Mouse (Mus musculus): ENCODE results near the gene Mrto4. TPM values are rescaled to one million over a fixed set of nuclear protein-coding genes. Genes with fewer than 3 reads are reported as not detected.
"Not testable (repeated sequence)": the region's sequence is repeated elsewhere in the genome, so short reads cannot be mapped to it uniquely, and the experiment has no call there.

Mrto4 gene
- 10 to 100 TPM; 24.7 to 32.0 (median 29.1) TPM for total RNA-seq (2022)

DNA sequence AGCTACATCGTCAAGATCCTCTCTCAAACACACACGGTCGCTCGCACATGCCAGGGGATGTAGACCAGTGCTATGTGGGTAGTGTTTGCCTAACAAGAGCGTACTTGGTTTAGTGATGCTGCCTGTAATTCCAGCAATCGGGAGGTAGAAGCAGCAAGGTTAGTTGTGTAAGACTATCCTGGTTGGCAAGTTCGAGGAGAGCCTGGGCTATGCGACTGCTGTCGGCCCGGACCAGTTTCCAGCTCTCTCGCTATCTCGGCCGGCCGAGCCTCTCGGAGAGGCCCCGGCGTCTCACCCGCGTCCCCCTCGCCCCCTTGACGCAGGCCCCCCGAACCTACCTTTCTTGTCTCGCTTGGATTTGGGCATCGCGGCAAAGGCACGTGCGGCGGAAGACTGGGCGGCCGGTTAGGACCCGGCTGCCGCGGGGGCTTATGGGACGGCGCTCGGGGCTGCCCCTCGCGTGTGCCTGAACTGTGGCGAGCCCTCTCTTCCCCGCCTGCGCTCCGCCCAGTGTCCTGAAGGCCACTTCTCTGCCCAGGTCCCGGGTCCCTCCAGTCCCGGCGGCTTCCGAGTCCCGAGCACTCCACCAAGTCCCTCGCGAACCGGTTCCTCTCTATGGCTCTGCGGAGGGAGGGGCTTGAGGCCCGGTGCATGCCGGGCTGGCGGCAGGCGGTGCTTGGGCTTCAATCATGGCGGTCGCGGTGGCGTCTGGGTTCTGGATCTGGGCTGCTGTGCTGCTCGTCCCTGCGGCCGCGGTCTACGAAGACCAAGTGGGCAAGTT, at the start of gene Mrto4, which contains the start of the genes Emc1 and Ubr4:
TSS of gene Mrto4 (minus strand) at position 646 of the 781 bp plus-strand sequence.
TSS of gene Emc1 (plus strand) at position 657 of the 781 bp plus-strand sequence.
TSS of gene Ubr4 (plus strand) at position 679 of the 781 bp plus-strand sequence.
- DNase-seq (ENCODE audit: low spot score) = peak; percentile 82

DNA sequence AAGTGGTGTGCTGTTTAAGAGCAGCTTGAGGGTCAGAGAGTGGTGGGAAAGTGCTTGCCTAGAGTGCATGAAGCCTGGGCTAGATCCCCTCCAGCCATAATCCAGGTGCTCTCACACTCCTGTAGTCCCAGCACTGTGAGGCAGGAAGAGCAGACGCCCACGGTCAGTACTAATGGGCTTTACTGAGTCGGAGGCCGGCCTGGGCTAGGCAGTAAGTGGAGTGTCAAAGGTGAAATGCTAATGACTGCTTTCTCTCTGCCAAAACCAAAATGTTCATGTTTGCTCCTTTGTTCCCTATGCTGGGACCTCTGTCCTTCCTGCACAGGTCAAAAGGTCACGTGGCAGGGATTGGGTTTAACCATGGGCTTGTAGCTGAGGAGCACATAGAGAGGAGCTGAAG, 48.1 kb upstream of the Mrto4 start:
- no peak for DNase-seq (ENCODE audit: low spot score)

DNA sequence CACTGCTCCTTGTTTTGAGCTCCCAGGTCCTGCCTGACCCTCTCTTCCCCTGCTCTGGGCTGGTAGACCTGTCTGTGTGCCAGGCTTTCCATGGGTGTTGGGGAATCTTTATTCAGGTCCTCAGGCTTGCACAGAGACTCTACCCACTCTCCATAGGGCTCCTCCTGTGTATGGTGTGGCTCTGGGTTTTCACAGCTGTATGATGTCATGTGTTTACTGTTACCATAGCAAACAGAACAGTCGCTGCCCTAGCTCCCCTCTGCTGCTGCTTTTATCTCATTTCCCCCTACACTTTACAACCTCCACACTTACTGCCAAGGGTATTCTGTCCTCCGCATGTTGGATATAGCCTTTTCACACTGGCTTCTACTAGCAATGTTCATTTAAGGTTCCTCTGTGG, 43.1 kb upstream of the Mrto4 start:
- no peak for DNase-seq (ENCODE audit: low spot score)

DNA sequence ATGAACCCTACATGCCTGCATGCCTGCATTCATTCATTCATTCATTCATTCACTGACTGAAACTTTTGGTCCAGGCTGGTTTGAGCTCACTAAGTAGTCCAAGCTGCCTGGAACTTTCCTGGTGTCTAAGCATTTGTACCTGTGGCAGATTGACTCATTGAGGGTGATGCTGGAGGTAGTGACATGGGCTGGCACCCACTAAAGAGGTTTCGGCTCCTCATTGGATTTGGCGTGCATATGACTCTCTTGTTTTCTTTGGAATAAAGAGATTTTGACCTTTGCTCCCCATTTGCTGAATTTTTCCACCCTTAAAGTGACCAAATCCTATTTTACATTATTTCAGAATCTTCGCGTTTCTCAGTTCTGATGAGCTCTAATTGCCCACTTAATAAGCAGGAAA, 37.2 kb upstream of the Mrto4 start:
- no peak for DNase-seq (ENCODE audit: low spot score)

DNA sequence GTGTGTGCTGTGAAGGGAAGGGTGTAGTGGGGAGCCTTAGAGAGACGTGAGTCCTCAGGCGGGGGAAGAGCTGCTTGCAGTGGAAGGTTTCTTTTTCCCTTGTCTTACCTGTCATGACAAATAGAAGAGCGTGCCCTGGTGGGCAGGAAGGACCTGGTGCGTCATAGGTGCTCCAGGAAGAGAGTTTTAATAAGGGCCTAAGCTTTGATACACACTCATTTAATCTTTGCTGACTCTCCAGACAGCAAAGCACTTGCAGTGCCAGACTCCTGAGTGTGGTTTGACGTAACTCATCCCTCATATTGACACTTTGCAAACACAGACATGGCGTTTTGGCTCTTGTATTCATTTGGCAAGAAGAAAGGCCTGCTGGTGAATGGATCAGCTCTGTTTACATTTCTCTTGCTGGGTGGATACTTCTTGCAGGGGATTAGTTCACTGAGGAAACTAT, 34.5 kb upstream of the Mrto4 start:
- DNase-seq (ENCODE audit: low spot score) = peak; percentile 33

DNA sequence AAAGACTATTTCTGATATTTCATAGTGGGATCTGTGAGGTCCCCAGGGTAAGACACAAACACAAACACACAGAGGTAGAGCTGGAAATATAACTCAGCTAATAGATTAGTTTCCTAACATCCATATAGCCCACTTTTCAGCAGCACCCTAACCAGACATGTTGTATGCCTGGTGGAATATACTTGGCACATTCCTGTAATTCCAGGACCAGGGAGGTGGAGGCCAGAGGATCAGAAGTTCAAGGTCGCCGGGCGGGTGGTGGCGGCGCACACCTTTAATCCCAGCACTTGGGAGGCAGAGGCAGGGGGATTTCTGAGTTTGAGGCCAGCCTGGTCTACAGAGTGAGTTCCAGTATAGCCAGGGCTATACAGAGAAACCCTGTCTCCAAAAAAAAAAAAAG, 33.5 kb upstream of the Mrto4 start:
- DNase-seq (ENCODE audit: low spot score) = not testable (repeated sequence)

DNA sequence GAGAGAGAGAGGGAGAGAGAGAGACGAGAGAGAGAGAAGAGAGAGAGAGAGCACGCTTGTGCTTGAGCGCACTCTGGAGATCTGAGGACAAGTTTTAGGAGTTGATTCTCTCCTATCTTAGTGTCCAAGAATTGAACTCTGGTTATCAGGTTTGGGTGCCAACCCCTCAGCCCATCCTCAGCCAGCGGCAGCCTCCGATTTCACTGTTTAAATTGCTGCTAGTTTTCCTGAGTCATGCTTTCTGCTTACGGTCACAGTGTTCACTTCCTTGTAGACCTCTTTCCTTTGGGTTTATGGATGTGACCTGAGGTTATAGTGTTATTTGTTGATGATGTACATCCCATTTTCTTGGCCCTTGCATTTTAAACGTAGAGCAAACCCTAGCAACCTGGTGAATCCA, 29.9 kb upstream of the Mrto4 start:
- DNase-seq (ENCODE audit: low spot score) = no peak

DNA sequence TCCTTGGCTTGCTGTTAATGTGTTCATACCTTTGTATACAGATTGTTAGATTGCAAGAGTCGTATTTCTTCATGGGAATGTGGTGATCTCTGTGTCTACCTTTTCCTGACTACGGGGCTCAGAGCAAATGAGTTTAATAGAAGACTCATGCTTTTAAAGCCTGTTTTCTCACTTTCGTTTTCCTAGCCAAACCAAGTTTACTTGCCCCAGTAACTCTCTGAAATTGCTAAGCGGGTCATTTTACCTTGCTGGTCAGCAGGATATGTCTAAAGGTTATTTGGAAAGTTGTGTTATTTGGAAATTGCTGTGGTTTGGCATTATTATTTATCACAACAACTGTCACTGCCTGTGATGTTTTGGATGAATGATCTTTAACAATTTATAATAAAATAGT, 29.1 kb upstream of the Mrto4 start:
- DNase-seq (ENCODE audit: low spot score) = no peak

DNA sequence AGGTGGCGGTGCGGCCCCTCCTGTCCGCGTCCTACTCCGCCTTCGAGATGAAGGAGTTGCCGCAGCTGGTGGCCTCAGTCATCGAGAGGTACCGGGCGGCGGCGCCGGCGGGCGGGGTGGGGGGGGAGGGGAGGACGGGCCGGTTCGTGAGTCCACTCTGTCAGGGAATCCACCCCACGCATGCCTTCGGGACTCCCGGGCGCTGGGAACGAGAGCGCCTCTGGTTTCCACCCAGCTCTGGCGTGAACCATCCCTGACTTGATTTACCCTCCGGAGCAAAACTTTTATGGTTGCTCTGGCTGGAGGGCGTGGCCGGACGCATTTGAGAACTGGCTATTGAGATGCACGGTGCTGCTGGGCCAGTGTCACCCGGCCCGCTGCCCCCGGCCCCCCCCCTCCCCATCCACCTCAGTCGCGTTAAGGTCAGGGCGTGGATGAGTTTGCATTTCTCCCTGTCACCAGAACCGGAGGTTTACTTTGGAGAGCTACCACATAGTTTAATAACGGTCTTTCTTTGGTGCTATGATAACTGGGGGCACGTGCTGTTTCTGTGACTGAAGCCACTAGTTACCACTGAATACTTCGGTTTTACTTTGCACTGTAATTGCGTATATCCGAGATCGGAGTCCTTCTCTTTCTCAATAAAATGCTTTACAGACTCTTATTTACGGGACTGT, 28.5 kb upstream of the Mrto4 start:
- DNase-seq (ENCODE audit: low spot score) = no peak

DNA sequence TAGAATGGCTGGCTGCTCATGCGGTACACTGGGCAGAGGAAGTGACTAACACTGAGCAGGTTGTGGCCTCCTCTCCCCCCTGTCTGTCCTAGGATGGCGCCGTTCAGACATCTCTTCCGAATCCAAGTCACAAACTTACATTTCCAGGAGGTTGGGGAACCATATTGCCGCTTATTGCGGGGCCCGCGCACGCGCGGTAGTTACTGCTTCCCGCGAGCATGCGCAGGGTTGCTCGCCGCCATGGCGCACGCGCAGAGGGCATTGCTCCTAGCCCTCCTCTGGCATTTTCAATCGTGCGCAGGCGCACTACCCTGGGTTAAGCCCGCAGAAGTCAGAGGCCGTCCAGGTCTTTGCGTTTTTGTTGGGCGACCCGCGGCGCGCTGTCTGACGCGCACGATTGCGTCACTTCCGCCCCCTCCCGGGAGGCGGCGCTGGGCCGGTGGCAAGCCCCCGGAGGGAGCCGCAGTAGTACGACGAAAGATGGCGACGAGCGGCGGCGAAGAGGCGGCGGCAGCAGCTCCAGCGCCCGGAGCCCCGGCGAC, 27.9 kb upstream of the Mrto4 start:
- DNase-seq (ENCODE audit: low spot score) = peak; percentile 100

DNA sequence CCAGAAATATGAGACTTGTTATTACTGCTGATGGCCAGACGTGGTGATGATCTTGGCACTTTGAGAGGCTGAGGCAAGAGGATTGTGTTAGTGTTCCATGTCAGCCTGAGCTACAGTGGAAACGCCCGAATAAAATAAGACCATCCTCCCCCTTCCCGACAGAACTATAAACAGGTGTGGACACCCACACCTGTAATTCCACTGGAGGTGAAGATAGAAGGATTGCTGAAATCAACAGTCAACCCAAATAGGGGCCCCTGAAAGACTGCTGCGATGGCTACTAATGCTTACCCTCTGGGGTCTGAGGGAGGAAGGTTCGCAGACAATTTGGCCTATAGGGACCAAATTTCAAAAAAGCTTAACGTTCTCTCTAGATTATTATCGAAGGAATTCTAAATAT, 27.3 kb upstream of the Mrto4 start:
- DNase-seq (ENCODE audit: low spot score) = no peak

DNA sequence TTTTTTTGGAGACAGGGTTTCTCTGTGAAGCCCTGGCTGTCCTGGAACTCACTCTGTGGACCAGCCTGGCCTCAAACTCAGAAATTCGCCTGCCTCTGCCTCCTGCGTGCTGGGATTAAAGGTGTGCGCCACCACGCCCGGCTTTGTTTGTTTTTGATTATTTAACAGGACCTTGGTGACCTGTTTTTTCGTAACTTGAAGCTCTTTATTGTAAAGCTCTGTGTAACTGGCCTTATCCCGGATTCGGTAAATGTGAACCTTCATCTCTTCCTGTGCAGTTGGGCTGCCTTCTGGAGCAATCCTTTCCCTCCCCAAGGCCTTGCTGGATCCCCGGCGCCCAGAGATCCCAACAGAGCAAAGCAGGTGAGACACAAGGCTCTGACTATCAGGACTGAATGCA, 21.2 kb upstream of the Mrto4 start:
- DNase-seq (ENCODE audit: low spot score) = no peak

DNA sequence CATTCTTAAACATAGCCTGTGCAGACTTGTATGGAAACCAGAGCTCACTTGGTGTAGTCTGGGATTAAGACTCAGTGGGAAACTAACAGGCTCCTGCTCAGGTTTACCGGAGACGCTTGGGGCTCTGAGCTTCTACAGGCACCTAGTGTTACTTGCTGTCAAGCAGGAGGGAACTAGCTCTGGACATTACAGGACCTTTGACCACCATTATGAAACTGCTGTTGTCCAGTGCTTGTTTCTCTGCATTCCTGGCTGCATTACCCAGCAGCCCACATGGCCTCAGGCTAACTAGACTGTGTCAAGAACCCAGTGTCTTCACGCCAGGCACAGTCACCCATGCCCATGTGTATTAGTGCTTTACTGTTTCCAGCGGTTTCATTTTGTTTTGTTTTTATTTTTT, 20.8 kb upstream of the Mrto4 start:
- no peak for DNase-seq (ENCODE audit: low spot score)

DNA sequence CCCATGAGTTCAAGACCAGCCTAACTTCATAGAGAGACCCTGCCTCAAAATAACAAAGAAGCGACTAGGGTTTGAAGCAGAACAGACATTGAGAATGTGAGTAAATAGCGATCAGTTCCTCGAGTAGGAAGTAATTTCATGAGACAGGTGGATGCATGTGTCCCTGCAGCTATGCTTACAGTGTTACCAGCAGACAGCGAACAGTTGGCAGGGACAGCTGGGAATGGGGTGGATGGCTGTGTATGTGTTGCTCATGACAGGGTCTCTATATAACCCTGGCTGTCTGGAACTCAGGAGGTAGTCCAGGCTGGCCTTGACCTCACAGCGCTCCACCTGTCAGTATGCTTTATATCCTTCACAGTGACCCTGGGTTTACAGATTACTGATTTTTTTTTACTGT, 15.7 kb upstream of the Mrto4 start:
- no peak for DNase-seq (ENCODE audit: low spot score)

DNA sequence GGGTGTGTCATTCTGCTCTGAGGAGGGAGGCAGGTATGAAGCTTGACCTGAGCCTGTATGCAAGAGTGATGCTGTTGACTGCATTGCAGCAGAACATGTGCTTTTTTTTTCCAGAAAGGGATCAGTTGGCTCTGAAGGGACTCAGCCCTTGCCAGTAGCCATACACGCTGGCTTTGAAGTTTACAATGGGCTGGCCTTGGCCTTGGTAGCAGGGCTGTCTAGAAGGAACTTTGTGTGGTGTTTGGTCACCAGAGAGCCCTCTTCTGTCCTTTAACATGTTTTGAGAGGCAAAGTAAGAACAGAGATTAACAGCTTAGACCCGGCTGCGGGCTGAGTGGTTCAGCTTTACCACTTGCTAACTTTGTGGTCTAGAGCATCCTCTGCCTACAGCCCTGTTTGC, 15.0 kb upstream of the Mrto4 start:
- DNase-seq (ENCODE audit: low spot score) = no peak

DNA sequence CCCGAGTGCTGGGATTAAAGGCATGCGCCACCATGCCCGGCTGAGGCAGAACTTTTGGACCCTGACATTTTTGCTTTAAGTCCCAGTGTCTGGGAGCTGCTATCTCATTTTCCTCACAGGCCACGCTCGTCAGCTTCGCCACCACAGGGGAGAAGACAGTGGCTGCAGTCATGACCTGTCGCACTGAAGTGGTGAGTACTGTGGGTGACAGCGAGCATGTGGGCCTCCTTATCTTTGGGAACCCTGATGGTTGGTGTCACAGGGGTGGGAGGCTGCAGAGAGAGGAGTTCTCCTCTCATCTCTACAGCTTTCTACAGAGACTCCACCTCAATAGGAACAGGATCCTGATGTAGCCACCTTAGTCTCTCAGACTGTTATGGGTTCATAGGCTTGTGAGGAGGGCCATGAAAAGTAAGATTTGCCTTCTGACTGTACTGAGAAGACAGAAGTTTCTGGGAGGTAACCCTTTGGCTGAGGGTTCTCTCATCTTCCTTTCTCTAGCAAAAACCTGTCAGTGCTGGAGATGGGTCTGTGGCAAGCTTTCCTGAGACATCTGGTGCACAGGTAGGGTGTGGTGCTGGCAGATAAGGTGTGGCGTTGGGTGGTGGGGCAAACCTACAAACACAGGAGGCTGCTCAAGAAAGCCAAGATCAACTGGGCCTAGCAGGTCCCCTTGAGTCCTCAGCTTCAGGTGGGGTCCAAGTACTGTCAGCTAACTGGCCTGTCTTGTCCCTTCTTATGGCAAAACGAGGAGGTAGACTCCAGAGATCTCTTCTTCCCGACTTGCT, 8.6 kb upstream of the Mrto4 start:
- no peak for DNase-seq (ENCODE audit: low spot score)

DNA sequence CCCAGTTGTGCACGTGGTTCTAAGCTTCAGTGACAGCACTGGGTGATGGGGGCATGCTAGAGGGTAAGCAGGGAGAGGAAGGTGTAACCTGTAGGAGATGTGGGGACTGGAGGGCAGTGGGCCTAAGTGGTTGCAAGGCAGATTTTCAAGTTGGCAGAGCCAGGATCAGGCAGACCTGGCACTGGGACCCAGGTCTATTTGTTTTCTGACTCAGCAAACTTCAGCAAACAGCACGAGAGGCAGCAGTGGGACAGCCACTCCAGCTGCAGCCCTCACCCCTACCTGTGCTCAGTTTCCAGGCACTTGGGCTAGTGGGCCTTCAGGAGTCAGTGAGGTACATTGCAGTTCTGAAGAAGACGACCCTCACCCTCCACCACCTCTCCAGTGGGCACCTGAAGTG, 4.8 kb upstream of the Mrto4 start:
- no peak for DNase-seq (ENCODE audit: low spot score)

DNA sequence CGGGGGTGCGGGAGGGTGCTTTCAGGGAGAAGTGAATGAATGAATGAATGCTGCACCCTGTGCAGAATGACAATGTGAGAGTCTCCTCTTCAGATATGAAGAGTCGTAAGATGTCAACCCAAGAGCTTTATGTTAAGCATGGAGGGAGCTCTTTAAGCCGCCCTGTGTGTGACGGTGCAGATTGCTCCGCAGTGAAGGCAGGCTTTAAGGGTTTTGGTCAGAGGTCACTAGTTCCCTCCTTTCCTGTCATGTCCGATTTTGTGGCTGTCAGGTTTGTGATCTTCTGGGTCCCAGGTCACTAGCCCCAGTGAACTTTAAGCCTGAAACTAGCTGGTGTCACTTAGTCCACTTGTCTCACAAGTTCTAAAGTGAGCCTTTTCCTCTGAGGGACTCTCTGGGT, 456 bp upstream of the Mrto4 start:
- no peak for DNase-seq (ENCODE audit: low spot score)

DNA sequence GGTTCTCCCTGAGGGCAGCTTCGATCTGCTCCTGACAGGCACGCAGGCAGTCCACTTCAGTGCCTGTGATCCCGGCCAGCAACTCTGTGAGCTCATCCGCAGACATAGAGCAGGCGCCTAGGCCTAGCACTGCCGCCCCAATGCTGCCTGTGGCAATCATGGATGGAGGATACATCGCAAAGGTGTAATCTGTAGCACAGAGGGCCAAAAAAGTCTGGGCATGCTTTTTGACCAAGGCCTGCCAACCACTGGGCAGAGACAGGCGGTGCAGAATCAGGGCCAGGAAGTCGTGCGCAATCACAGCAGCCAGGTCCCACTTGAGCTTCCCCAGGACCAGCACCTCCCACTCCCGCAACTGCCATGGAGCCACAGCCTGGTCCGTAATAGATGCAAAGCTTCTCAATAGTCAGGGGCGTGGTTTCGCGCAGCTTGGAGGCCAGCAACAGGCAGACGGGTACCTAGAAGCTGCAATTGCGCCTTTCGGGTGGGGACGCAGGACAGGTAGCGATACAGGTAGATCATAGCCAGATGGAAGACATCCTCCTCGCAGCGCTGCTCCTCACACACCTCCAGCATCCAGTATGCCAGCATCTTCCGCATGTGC, 6.9 kb downstream of the Mrto4 start:
- DNase-seq (ENCODE audit: low spot score) = no peak

DNA sequence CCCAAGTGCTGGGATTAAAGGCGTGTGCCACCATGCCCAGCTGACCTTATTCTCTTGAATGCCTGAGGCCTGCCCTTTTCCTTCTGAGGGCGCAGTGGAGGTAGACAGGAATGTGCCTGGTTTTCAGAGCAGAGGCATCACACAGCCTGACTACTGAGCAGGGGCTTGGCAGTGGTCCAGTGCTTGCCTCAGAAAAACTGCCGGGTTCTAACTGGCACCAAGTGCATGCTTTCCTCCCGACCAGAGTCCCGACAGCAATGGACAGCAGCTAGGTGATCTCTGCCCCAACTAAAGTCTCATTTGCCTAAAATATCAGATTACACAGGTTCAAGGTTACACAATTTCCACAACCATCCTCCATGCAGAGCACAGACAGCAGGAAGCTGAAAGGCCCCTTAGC, 8.7 kb downstream of the Mrto4 start:
- no peak for DNase-seq (ENCODE audit: low spot score)

DNA sequence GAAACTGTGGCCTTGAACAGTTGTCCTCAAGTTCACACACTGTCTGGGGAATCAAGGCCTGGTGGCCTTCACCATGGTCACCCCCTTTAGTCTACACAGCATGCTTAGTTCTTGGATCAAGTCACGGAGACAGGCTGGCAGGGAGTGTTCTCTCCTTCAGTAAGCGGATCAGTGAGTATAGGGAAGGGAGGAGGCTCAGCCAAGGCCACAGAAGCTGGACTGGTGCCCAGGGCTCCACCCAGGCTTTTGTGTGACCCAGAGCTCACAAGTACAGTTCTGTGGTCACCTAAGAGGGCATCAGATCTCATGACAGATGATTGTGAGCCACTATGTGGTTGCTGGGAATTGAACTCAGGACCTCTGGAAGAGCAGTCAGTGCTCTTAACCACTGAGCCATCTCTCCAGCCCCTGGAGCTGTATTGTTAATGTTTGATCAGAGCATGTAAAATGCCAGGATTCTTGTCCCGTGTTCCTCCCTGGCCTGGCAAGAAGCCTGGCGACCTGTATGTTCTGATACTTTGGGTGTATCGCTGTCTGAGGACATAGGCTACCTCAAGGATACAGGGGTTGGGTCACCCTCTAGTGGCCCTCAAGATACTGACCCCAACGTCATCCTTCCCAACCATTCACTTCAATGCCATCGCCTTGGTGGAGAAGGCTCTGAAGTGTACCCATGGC, 10.7 kb downstream of the Mrto4 start:
- no peak for DNase-seq (ENCODE audit: low spot score)

Data from heart, adult 8-10 months (tissue).